Mouse (Mus musculus) heart, embryonic 13.5 days (tissue): Measurements from ENCODE around the gene Amotl2. TPM values are rescaled to one million over a fixed set of nuclear protein-coding genes. Genes with fewer than 3 reads are reported as not detected.
A peak's percentile ranks its signal among the peaks of the same experiment; 100 is the strongest.

ENCODE experiments used
- ATAC-seq: fragments of 200-750 bp; cut with Nextera tagmentation; 2 replicates; pipeline ENCODE4 v1.8.0; 2017; ENCODE audit warnings: moderate TSS enrichment; ENCODE audit not compliant: insufficient number of reproducible peaks, low FRiP score, low TSS enrichment; ENCODE audit errors: extremely low read depth
- H3K27ac ChIP-seq: fragments of 300-500 bp; sonication (generic); replicated peaks from 2 replicates; pipeline ENCODE4 v1.5.1; 2015; ENCODE audit warnings: moderate library complexity, mild to moderate bottlenecking, inconsistent platforms
- H3K27me3 ChIP-seq: fragments of 300-500 bp; sonication (generic); replicated peaks from 2 replicates; pipeline ENCODE4 v1.6.1; 2015; ENCODE audit warnings: mild to moderate bottlenecking, inconsistent platforms
- H3K36me3 ChIP-seq: fragments of 300-500 bp; sonication (generic); 2 replicates; pipeline ENCODE4 v1.6.1; 2015; ENCODE audit warnings: mild to moderate bottlenecking, inconsistent platforms
- H3K4me1 ChIP-seq: fragments of 300-500 bp; sonication (generic); 2 replicates; pipeline ENCODE4 v1.6.1; 2015; ENCODE audit warnings: inconsistent platforms
- H3K4me2 ChIP-seq: fragments of 300-500 bp; sonication (generic); 2 replicates; pipeline ENCODE4 v1.6.1; 2015; ENCODE audit warnings: inconsistent platforms, mild to moderate bottlenecking, moderate library complexity
- H3K4me3 ChIP-seq: fragments of 300-500 bp; sonication (generic); 2 replicates; pipeline ENCODE4 v1.5.1; 2015; ENCODE audit warnings: moderate library complexity, mild to moderate bottlenecking, inconsistent platforms
- H3K9ac ChIP-seq: fragments of 300-500 bp; sonication (generic); 2 replicates; pipeline ENCODE4 v1.6.1; 2015; ENCODE audit warnings: inconsistent platforms, mild to moderate bottlenecking, moderate library complexity
- H3K9me3 ChIP-seq: fragments of 300-500 bp; sonication (generic); 2 replicates; pipeline ENCODE4 v1.6.1; 2016; ENCODE audit warnings: inconsistent platforms
- WGBS: fragments of 180-500 bp; shearing (Covaris S2); methylation state at CpG from one replicate; pipeline ENCODE4 v1.1.7; 2015; ENCODE audit warnings: mixed read lengths; 5-methylcytosine and 5-hydroxymethylcytosine counted together
- polyA plus RNA-seq: library from polyadenylated mRNA; unstranded; fragments of >200 nt; fragmentation: Nextera tagmentation; extraction: Ambion mirVana; gene quantifications from 2 replicates; pipeline ENCODE4 v1.2.1, GENCODE M21; 2015

The Amotl2 gene
- polyA plus RNA-seq, 1 experiment from 2014 or later, result 35.9 TPM

- peak overlapping the region; percentile 90 for H3K4me2 ChIP-seq
- no peak for ATAC-seq
- no peaks in the 10 kb centered on the region for H3K27me3 ChIP-seq
- peak overlapping the region; percentile 99 for H3K9ac ChIP-seq
- H3K4me3 ChIP-seq, result peak overlapping the region; percentile 92
- peaks cover 77% of the 10 kb centered on the region for H3K4me1 ChIP-seq
- peaks cover 53% of the 10 kb centered on the region for H3K36me3 ChIP-seq
- H3K9me3 ChIP-seq, result no peaks in the 10 kb centered on the region
- 43% methylated on average over 17 of the region's 17 CpGs for WGBS
- peak overlapping the region; percentile 99 for H3K27ac ChIP-seq
Measured at GRCm38 (mm10) chr9:102719936-102720566, 3.6 kb downstream of the Amotl2 start.

- 45% methylated on average over 18 of the region's 18 CpGs for WGBS
- Histone ChIP-seq H3K4me3 (peak overlapping the region; percentile 92), H3K4me2 (peak overlapping the region; percentile 90), H3K36me3 (peaks cover 59% of the 10 kb centered on the region), H3K27ac (peak overlapping the region; percentile 99), H3K9ac (peak overlapping the region; percentile 99), H3K9me3 (no peaks in the 10 kb centered on the region), H3K27me3 (no peaks in the 10 kb centered on the region), H3K4me1 (peaks cover 77% of the 10 kb centered on the region)
- no peak for ATAC-seq
Measured at GRCm38 (mm10) chr9:102720567-102721167, 4.2 kb downstream of the Amotl2 start.

DNA sequence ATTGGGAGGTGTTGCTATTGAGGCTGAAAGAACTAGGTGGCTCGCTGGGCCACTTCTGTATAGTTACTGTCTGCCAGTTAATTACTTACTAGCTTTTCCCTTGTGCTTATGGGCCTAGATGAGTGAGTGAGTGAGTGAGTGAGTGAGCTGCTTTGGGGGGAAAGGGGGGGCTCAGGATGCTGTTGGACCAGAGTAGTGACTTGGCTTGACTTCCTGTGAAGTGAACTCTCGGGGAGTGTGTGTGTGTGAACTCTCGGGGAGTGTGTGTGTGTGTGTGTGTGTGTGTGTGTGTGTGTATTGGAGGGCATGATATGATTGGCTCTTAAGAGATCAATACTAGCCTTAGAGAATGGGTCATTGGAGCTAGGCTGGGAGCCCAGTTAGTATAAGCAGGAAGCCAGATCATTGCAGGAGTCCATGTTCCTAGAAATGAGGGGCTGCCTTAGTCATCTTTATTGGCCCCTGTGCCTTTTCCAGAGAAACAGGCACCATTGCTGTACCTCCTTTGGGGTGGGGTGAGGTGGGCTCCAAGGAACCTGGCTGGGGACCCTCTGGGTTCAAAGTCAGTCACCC is 5.0 kb downstream of the Amotl2 start:
- H3K9ac ChIP-seq, result peak overlapping the region; percentile 99
- peaks cover 65% of the 10 kb centered on the region for H3K36me3 ChIP-seq
- ATAC-seq, result no peak
- H3K4me1 ChIP-seq, result peaks cover 77% of the 10 kb centered on the region
- peak overlapping the region; percentile 92 for H3K4me3 ChIP-seq
- 31% methylated on average over 3 of the region's 3 CpGs for WGBS
- peak overlapping the region; percentile 90 for H3K4me2 ChIP-seq
- no peaks in the 10 kb centered on the region for H3K27me3 ChIP-seq
- no peaks in the 10 kb centered on the region for H3K9me3 ChIP-seq
- peak overlapping the region; percentile 99 for H3K27ac ChIP-seq

- peaks cover 78% of the 10 kb centered on the region for H3K4me1 ChIP-seq
- H3K9me3 ChIP-seq, result no peaks in the 10 kb centered on the region
- H3K4me3 ChIP-seq, result peak overlapping the region; percentile 92
- peaks cover 71% of the 10 kb centered on the region for H3K36me3 ChIP-seq
- ATAC-seq, result no peak
- peak overlapping the region; percentile 99 for H3K9ac ChIP-seq
- 3% methylated on average over 9 of the region's 9 CpGs for WGBS
- peak overlapping the region; percentile 99 for H3K27ac ChIP-seq
- no peaks in the 10 kb centered on the region for H3K27me3 ChIP-seq
- H3K4me2 ChIP-seq, result peak overlapping the region; percentile 90
Measured at GRCm38 (mm10) chr9:102722071-102722561, 5.6 kb downstream of the Amotl2 start.

DNA sequence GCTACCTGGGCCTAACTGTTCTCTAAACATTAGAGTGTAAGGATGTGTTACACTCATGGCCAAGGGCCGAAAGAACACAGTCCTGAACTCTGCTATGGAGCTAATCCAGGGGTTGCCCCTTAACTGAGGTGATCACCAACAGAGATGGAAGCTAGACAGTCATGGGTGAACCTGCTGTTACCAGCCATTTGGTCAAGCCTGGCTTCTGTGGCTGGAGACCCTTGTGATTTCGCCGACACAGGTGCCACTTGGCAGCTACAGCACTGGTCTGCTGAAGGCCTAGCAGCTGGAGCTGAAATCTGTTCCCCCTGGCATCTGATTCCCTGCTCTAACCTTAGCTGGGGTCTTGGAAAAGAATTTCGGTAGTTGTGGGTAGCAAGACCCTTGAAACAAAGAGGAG is 6.3 kb downstream of the Amotl2 start:
- peak overlapping the region; percentile 92; the same call in 1 of the 2 replicates for H3K4me3 ChIP-seq
- no peaks in the 10 kb centered on the region for H3K27me3 ChIP-seq
- H3K4me2 ChIP-seq, result peak overlapping the region; percentile 90
- peaks cover 84% of the 10 kb centered on the region for H3K4me1 ChIP-seq
- no peak for ATAC-seq
- WGBS, result 71% methylated on average over 4 of the region's 4 CpGs
- H3K9ac ChIP-seq, result peak overlapping the region; percentile 99
- H3K36me3 ChIP-seq, result peaks cover 77% of the 10 kb centered on the region
- peak overlapping the region; percentile 99 for H3K27ac ChIP-seq
- no peaks in the 10 kb centered on the region for H3K9me3 ChIP-seq

DNA sequence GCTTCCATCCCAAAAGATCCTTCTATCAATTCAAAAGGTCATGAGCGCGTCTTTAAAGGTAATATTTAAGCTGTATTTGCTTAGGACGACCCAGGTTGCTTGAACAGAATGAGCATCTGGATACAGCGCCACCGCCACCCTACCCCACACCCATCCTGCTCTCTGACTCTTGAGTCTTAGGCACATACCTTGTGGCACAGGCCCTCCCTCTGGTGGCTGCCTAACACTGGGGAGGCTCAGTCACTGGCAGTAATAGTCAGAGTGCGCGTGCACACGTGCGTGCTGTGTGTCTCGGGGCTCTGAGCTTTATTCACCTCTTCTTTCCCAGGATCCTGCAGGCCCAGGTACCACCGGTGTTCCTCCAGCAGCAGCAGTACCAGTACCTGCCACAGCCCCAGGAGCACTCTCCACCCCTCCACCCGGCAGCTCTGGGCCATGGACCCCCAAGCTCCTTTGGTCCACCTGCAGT is 6.8 kb downstream of the Amotl2 start:
- WGBS, result 82% methylated on average over 12 of the region's 12 CpGs
- Histone ChIP-seq H3K4me2 (peak overlapping the region; percentile 90; the same call in 1 of the 2 replicates), H3K27me3 (no peaks in the 10 kb centered on the region), H3K9me3 (no peaks in the 10 kb centered on the region), H3K4me3 (no peak overlapping the region), H3K4me1 (peaks cover 90% of the 10 kb centered on the region), H3K36me3 (peaks cover 83% of the 10 kb centered on the region), H3K9ac (peak overlapping the region; percentile 67), H3K27ac (peak overlapping the region; percentile 99)
- ATAC-seq, result no peak

- no peak for ATAC-seq
- 30% methylated on average over 4 of the region's 4 CpGs for WGBS
- peak overlapping the region; percentile 67 for H3K9ac ChIP-seq
- peak overlapping the region; percentile 99 for H3K27ac ChIP-seq
- no peak overlapping the region for H3K4me3 ChIP-seq
- no peak overlapping the region for H3K4me2 ChIP-seq
- no peaks in the 10 kb centered on the region for H3K9me3 ChIP-seq
- H3K36me3 ChIP-seq, result peaks cover 90% of the 10 kb centered on the region
- H3K27me3 ChIP-seq, result no peaks in the 10 kb centered on the region
- H3K4me1 ChIP-seq, result peaks cover 97% of the 10 kb centered on the region
Measured at GRCm38 (mm10) chr9:102723990-102724461, 7.6 kb downstream of the Amotl2 start.

DNA sequence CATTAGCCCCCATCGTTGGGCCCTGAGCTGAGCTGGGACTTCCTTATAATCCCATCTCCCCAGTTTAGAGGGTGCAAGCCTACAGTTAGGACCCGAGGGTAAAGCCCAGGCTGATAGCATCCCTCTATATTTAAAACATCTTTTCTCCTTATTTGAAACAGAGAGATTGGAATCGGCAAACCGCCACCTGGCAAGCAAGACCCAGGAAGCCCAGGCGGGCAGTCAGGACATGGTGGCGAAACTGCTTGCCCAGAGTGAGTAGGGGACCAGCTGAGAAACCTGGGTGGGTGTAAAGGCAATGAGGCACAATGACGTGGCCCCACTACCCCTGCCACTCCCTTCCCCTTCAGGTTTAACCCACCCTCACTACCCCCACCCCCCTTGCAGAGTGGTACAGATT is 8.5 kb downstream of the Amotl2 start:
- no peak for ATAC-seq
- Histone ChIP-seq H3K9ac (peak overlapping the region; percentile 67), H3K4me2 (0 out of 2 replicates have a peak overlapping the region, but pooled peaks have one; percentile 60), H3K4me1 (peaks cover 95% of the 10 kb centered on the region), H3K27ac (peak overlapping the region; percentile 99), H3K27me3 (no peaks in the 10 kb centered on the region), H3K9me3 (no peaks in the 10 kb centered on the region), H3K4me3 (no peak overlapping the region), H3K36me3 (peaks cover 98% of the 10 kb centered on the region)
- 68% methylated on average over 7 of the region's 7 CpGs for WGBS

GRCm38 (mm10) chr9:102725958-102726654 is 9.6 kb downstream of the Amotl2 start:
- peaks cover 88% of the 10 kb centered on the region for H3K4me1 ChIP-seq
- H3K27me3 ChIP-seq, result no peaks in the 10 kb centered on the region
- H3K9me3 ChIP-seq, result no peaks in the 10 kb centered on the region
- WGBS, result 2% methylated on average over 22 of the region's 22 CpGs
- H3K36me3 ChIP-seq, result peaks cover 98% of the 10 kb centered on the region
- peak; percentile 76; the same call in 1 of the 2 replicates for ATAC-seq
- H3K4me3 ChIP-seq, result peak overlapping the region; percentile 19
- H3K4me2 ChIP-seq, result peak overlapping the region; percentile 60
- peak overlapping the region; percentile 67 for H3K9ac ChIP-seq
- peak overlapping the region; percentile 99 for H3K27ac ChIP-seq

DNA sequence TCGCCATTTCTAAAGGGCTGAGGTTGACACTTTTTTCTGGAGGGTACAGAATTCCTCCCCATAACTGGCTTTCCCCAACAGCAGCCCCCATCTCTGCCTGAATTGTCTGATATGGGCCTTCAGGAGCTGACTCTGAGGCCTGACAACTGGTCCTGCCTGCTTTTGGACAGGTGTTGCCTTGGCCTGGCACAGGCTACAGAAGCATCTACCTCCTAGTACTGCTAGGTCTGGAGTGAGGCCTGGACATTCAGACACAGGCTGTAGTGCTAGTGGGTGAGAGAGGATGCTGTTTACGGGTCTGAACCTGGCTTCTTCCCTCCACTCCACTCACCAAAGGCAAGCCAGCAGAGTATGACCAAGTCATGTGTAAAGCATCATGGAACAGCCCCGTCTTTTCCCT is 10.3 kb downstream of the Amotl2 start:
- no peak for ATAC-seq
- no peak overlapping the region for H3K4me3 ChIP-seq
- H3K4me1 ChIP-seq, result peaks cover 88% of the 10 kb centered on the region
- H3K4me2 ChIP-seq, result peak overlapping the region; percentile 60
- no peaks in the 10 kb centered on the region for H3K9me3 ChIP-seq
- peak overlapping the region; percentile 67 for H3K9ac ChIP-seq
- H3K27ac ChIP-seq, result peak overlapping the region; percentile 99
- no peaks in the 10 kb centered on the region for H3K27me3 ChIP-seq
- WGBS, result 49% methylated on average over 3 of the region's 3 CpGs
- peaks cover 98% of the 10 kb centered on the region for H3K36me3 ChIP-seq
